Mouse (Mus musculus) brain, adult 2 months (tissue): ENCODE measurements at regions not wholly inside any gene's neighbourhood (a gene's known extent, or its start where the extent isn't known, plus 50 kb on each side); places are given as distances from the start of the nearest gene placed in this dataset.
"Not testable (repeated sequence)": the region's sequence is repeated elsewhere in the genome, so short reads cannot be mapped to it uniquely, and the experiment has no call there.

Source experiments
- DNase-seq: peaks from one replicate; pipeline ENCODE4 v3.0.0; 2011; ENCODE audit warnings: low read depth, low spot score

- DNase-seq: not testable (repeated sequence)
Measured at GRCm38 (mm10) chr12:22951956-22952355, 828.1 kb downstream of the Gm10330 start.

GRCm38 (mm10) chr12:22906156-22906555 lies 873.9 kb downstream of the Gm10330 start:
- peak; percentile 3 for DNase-seq
